In genomic region chr16:26029424-26030012, GRCm38 (mm10) we compare ENCODE assay signal across 26 mouse cellular contexts.
DNase-seq lines count a peak whose midpoint lies in the region; ATAC-seq and TF ChIP-seq lines count a peak whose summit lies in the region.
"Had no signal": no experiment of that assay in that cellular context is flagged by ENCODE, and none has a peak within 500 bp of the region (broad histone marks: within the 10 kb centered on the region; RNA-seq: fewer than 3 reads in every experiment).

No protein-coding gene starts in this region.

- no peak for DNase-seq in forebrain, embryonic 11.5 days (ENCODE audit: low spot score)
- DNase-seq in midbrain, postnatal 0 days (ENCODE audit: low spot score) = peak; percentile 57
- no peak for DNase-seq in midbrain, embryonic 10.5 days (ENCODE audit: low spot score)
- DNase-seq in forebrain, embryonic 14.5 days (ENCODE audit: low spot score) = peak; percentile 74
- peak; percentile 41 for DNase-seq in forebrain, postnatal 0 days
- DNase-seq: adrenal gland, postnatal 25 days; cerebellum, adult 2 months; embryo, embryonic 11 days; gastrocnemius, postnatal 10 days; kidney, adult 9 months; kidney, postnatal 10 days; layer of hippocampus, postnatal 36 days; liver; lung, adult 2 months; lung, postnatal 10 days; midbrain, embryonic 14.5 days; thymus, adult 2 months; thymus, postnatal 36 days had no signal

- no peak overlapping the region for H3K4me2 ChIP-seq in forebrain, embryonic 13.5 days
- H3K4me2 ChIP-seq in forebrain, embryonic 11.5 days (ENCODE audit: low read depth, low read length, severe bottlenecking) = no peak overlapping the region
- H3K4me2 ChIP-seq in midbrain, postnatal 0 days (ENCODE audit: low read depth, low read length, poor library complexity, severe bottlenecking) = no peak overlapping the region
- no peak overlapping the region for H3K4me2 ChIP-seq in forebrain, embryonic 14.5 days (ENCODE audit: low read length)
- no peak overlapping the region for H3K4me2 ChIP-seq in forebrain, postnatal 0 days (ENCODE audit: low read depth)
- H3K4me2 ChIP-seq in intestine, embryonic 15.5 days (replicated peaks) = no peak overlapping the region
- H3K4me2 ChIP-seq: embryonic facial prominence, embryonic 12.5 days; heart, embryonic 15.5 days had no signal

- H3K27me3 ChIP-seq in forebrain, embryonic 13.5 days = no peaks in the 10 kb centered on the region
- no peaks in the 10 kb centered on the region for H3K27me3 ChIP-seq in forebrain, embryonic 11.5 days (ENCODE audit: control insufficient read depth, insufficient read depth, low read length)
- no peaks in the 10 kb centered on the region for H3K27me3 ChIP-seq in midbrain, postnatal 0 days (ENCODE audit: insufficient read depth, low read length)
- H3K27me3 ChIP-seq in midbrain, embryonic 10.5 days (ENCODE audit: low read depth, poor library complexity, severe bottlenecking) = no peaks in the 10 kb centered on the region
- no peaks in the 10 kb centered on the region for H3K27me3 ChIP-seq in forebrain, embryonic 14.5 days (replicated peaks; ENCODE audit: control insufficient read depth, insufficient read depth, low read length)
- H3K27me3 ChIP-seq in forebrain, postnatal 0 days (ENCODE audit: insufficient read depth, low read length) = no peaks in the 10 kb centered on the region
- no peaks in the 10 kb centered on the region for H3K27me3 ChIP-seq in intestine, embryonic 15.5 days (replicated peaks)
- H3K27me3 ChIP-seq: embryonic facial prominence, embryonic 12.5 days; heart, embryonic 15.5 days had no signal

- H3K36me3 ChIP-seq in forebrain, embryonic 13.5 days (ENCODE audit: poor library complexity, severe bottlenecking) = no peaks in the 10 kb centered on the region
- no peaks in the 10 kb centered on the region for H3K36me3 ChIP-seq in forebrain, embryonic 11.5 days (ENCODE audit: control insufficient read depth, insufficient read depth, low read length)
- no peaks in the 10 kb centered on the region for H3K36me3 ChIP-seq in midbrain, postnatal 0 days (ENCODE audit: insufficient read depth, low read length)
- no peaks in the 10 kb centered on the region for H3K36me3 ChIP-seq in midbrain, embryonic 10.5 days
- no peaks in the 10 kb centered on the region for H3K36me3 ChIP-seq in forebrain, embryonic 14.5 days (ENCODE audit: control insufficient read depth, insufficient read depth, low read length)
- no peaks in the 10 kb centered on the region for H3K36me3 ChIP-seq in forebrain, postnatal 0 days (ENCODE audit: insufficient read depth)
- H3K36me3 ChIP-seq in intestine, embryonic 15.5 days = no peaks in the 10 kb centered on the region
- H3K36me3 ChIP-seq: embryonic facial prominence, embryonic 12.5 days had no signal

- peaks cover 4% of the 10 kb centered on the region; the same call in 1 of the 2 replicates for H3K4me1 ChIP-seq in forebrain, embryonic 13.5 days
- H3K4me1 ChIP-seq in forebrain, embryonic 11.5 days (replicated peaks; ENCODE audit: control insufficient read depth, insufficient read depth, low read length) = no peaks in the 10 kb centered on the region
- H3K4me1 ChIP-seq in midbrain, postnatal 0 days (ENCODE audit: insufficient read depth, low read length) = peaks cover 4% of the 10 kb centered on the region; the same call in 1 of the 2 replicates
- peaks cover 13% of the 10 kb centered on the region for H3K4me1 ChIP-seq in midbrain, embryonic 10.5 days
- H3K4me1 ChIP-seq in forebrain, embryonic 14.5 days (ENCODE audit: control insufficient read depth, insufficient read depth, low read length) = no peaks in the 10 kb centered on the region; the same call in 1 of the 2 replicates
- H3K4me1 ChIP-seq in forebrain, postnatal 0 days (ENCODE audit: insufficient read depth) = no peaks in the 10 kb centered on the region
- H3K4me1 ChIP-seq in intestine, embryonic 15.5 days (replicated peaks) = no peaks in the 10 kb centered on the region

- no peak overlapping the region for H3K27ac ChIP-seq in forebrain, embryonic 13.5 days
- H3K27ac ChIP-seq in forebrain, embryonic 11.5 days (ENCODE audit: low read depth, low read length) = no peak overlapping the region
- no peak overlapping the region for H3K27ac ChIP-seq in midbrain, postnatal 0 days (ENCODE audit: low read depth, low read length)
- H3K27ac ChIP-seq in midbrain, embryonic 10.5 days (replicated peaks) = no peak overlapping the region
- H3K27ac ChIP-seq in forebrain, embryonic 14.5 days (ENCODE audit: low read depth, low read length) = no peak overlapping the region
- H3K27ac ChIP-seq in forebrain, postnatal 0 days (ENCODE audit: low read depth, low read length) = no peak overlapping the region
- H3K27ac ChIP-seq in intestine, embryonic 15.5 days = no peak overlapping the region
- H3K27ac ChIP-seq: embryonic facial prominence, embryonic 12.5 days; heart, embryonic 15.5 days; liver, embryonic 14.5 days; macrophage had no signal

- H3K9me3 ChIP-seq in forebrain, embryonic 13.5 days (replicated peaks) = no peaks in the 10 kb centered on the region
- no peaks in the 10 kb centered on the region for H3K9me3 ChIP-seq in forebrain, embryonic 11.5 days (ENCODE audit: control insufficient read depth, low read length)
- H3K9me3 ChIP-seq in midbrain, postnatal 0 days (ENCODE audit: low read length) = no peaks in the 10 kb centered on the region
- no peaks in the 10 kb centered on the region for H3K9me3 ChIP-seq in midbrain, embryonic 10.5 days (replicated peaks)
- no peaks in the 10 kb centered on the region for H3K9me3 ChIP-seq in forebrain, embryonic 14.5 days (replicated peaks; ENCODE audit: control insufficient read depth, low read length)
- H3K9me3 ChIP-seq in forebrain, postnatal 0 days (ENCODE audit: low read length) = no peaks in the 10 kb centered on the region
- no peaks in the 10 kb centered on the region for H3K9me3 ChIP-seq in intestine, embryonic 15.5 days
- H3K9me3 ChIP-seq: embryonic facial prominence, embryonic 12.5 days; heart, embryonic 15.5 days had no signal

- ATAC-seq in forebrain, embryonic 13.5 days = peak; percentile 62; the same call in 1 of the 2 replicates
- ATAC-seq in forebrain, embryonic 11.5 days (replicated peaks; ENCODE audit: low FRiP score) = no peak
- ATAC-seq in midbrain, postnatal 0 days (ENCODE audit: low FRiP score) = no peak
- peak; percentile 77 for ATAC-seq in forebrain, embryonic 14.5 days
- peak; percentile 58; the same call in 1 of the 2 replicates for ATAC-seq in forebrain, postnatal 0 days
- ATAC-seq in intestine, embryonic 15.5 days = no peak
- ATAC-seq: CD4-positive, CD25-positive, alpha-beta regulatory T cell, adult 4 months; intestine, postnatal 0 days had no signal

- no peak overlapping the region for H3K4me3 ChIP-seq in forebrain, embryonic 13.5 days
- H3K4me3 ChIP-seq in forebrain, embryonic 11.5 days (ENCODE audit: low read depth, low read length) = no peak overlapping the region
- no peak overlapping the region for H3K4me3 ChIP-seq in midbrain, postnatal 0 days (ENCODE audit: low read depth, low read length)
- H3K4me3 ChIP-seq in midbrain, embryonic 10.5 days = no peak overlapping the region
- no peak overlapping the region for H3K4me3 ChIP-seq in forebrain, embryonic 14.5 days (ENCODE audit: low read depth, low read length)
- no peak overlapping the region for H3K4me3 ChIP-seq in forebrain, postnatal 0 days (ENCODE audit: low read depth, low read length)
- H3K4me3 ChIP-seq in intestine, embryonic 15.5 days (replicated peaks) = no peak overlapping the region
- H3K4me3 ChIP-seq: embryonic facial prominence, embryonic 12.5 days; heart, embryonic 15.5 days had no signal

- WGBS in forebrain, embryonic 13.5 days = 38% methylated on average over 2 of the region's 2 CpGs
- WGBS in forebrain, embryonic 11.5 days = 68% methylated on average over 2 of the region's 2 CpGs
- WGBS in midbrain, postnatal 0 days = 55% methylated on average over 2 of the region's 2 CpGs
- WGBS in midbrain, embryonic 10.5 days = 71% methylated on average over 2 of the region's 2 CpGs
- 31% methylated on average over 2 of the region's 2 CpGs for WGBS in forebrain, embryonic 14.5 days
- WGBS in forebrain, postnatal 0 days = 26% methylated on average over 2 of the region's 2 CpGs
- WGBS in intestine, embryonic 15.5 days = 40% methylated on average over 2 of the region's 2 CpGs

- no peak for TF ChIP-seq CTCF in midbrain, postnatal 0 days (IDR thresholded peaks at IDR 0.05)
- no peak for TF ChIP-seq CTCF in forebrain, postnatal 0 days (IDR thresholded peaks at IDR 0.05; ENCODE audit: low read depth)

- H3K9ac ChIP-seq in forebrain, embryonic 13.5 days = no peak overlapping the region
- H3K9ac ChIP-seq in forebrain, embryonic 11.5 days (ENCODE audit: low read length) = no peak overlapping the region
- no peak overlapping the region for H3K9ac ChIP-seq in midbrain, postnatal 0 days (replicated peaks; ENCODE audit: low read length, poor library complexity, severe bottlenecking)
- H3K9ac ChIP-seq in forebrain, embryonic 14.5 days (ENCODE audit: low read length) = no peak overlapping the region
- H3K9ac ChIP-seq in forebrain, postnatal 0 days = no peak overlapping the region
- H3K9ac ChIP-seq in intestine, embryonic 15.5 days = no peak overlapping the region
- H3K9ac ChIP-seq: embryonic facial prominence, embryonic 12.5 days; heart, embryonic 15.5 days; liver, embryonic 14.5 days had no signal

Comparison
In these comparisons a context has a peak if more than half of its experiments do, and no peak if none do; other contexts are left out.
1. ATAC-seq: peak in forebrain, embryonic 13.5 days (single experiment), forebrain, embryonic 14.5 days (single experiment) and forebrain, postnatal 0 days (single experiment); none in forebrain, embryonic 11.5 days (single experiment), midbrain, postnatal 0 days (single experiment) and intestine, embryonic 15.5 days (single experiment).
2. DNase-seq: peak in midbrain, postnatal 0 days (single experiment), forebrain, embryonic 14.5 days (single experiment) and forebrain, postnatal 0 days (single experiment); none in forebrain, embryonic 11.5 days (single experiment) and midbrain, embryonic 10.5 days (single experiment).